Mouse (Mus musculus) mouse trophoblast stem cell (cell line): ENCODE results near the gene Vsig10.
"Not testable (repeated sequence)": the region's sequence is repeated elsewhere in the genome, so short reads cannot be mapped to it uniquely, and the experiment has no call there.

Source experiments
- in situ Hi-C, 2 experiments: fragments of 300-500 bp; cut with MseI, MboI; formaldehyde crosslinking; loops; 2 replicates in 1 of 2; 3 replicates in 1 of 2; pipeline ENCODE4 v1.15.1; 2025

Vsig10 gene

GRCm38 (mm10) chr5:117302899-117303298, 16.0 kb upstream of the Vsig10 start:
- in situ Hi-C loops: loop anchor here in 1 of 2 experiments (10.0 kb wide), 2 partner anchors 188 to 192 kb away; partner anchors contain the start of gene Suds3

GRCm38 (mm10) chr5:117303691-117304579, 14.9 kb upstream of the Vsig10 start:
- in situ Hi-C loops: loop anchor here in 1 of 2 experiments (10.0 kb wide), 2 partner anchors 189 to 191 kb away; partner anchors contain the start of gene Suds3

- in situ Hi-C loops: loop anchor here in 1 of 2 experiments (5.0 to 10.0 kb wide), 3 partner anchors 102 to 190 kb away; partner anchors contain the start of gene Suds3
These were observed 13.9 kb upstream of the Vsig10 start for GRCm38 (mm10) chr5:117304947-117305346.

GRCm38 (mm10) chr5:117305754-117306153, 13.1 kb upstream of the Vsig10 start:
- in situ Hi-C loops: loop anchor here in 1 of 2 experiments (5.0 to 10.0 kb wide), 3 partner anchors 102 to 191 kb away; partner anchors contain the start of gene Suds3

- in situ Hi-C loops: loop anchor here in 1 of 2 experiments (5.0 to 10.0 kb wide), 3 partner anchors 100 to 192 kb away; partner anchors contain the start of gene Suds3
These were observed 12.1 kb upstream of the Vsig10 start for GRCm38 (mm10) chr5:117306826-117307225.

- in situ Hi-C loops: loop anchor here in 1 of 2 experiments (5.0 to 10.0 kb wide), 3 partner anchors 100 to 193 kb away; partner anchors contain the start of gene Suds3
These were observed 11.2 kb upstream of the Vsig10 start for GRCm38 (mm10) chr5:117307699-117308098.

GRCm38 (mm10) chr5:117313420-117313819, 5.5 kb upstream of the Vsig10 start:
- in situ Hi-C loops: loop anchor here (5.0 kb wide), 1 partner anchor 1016 kb away; no protein-coding TSS in a partner anchor

- in situ Hi-C loops: loop anchor here (5.0 kb wide), 1 partner anchor 1017 kb away; no protein-coding TSS in a partner anchor
These were observed 5.0 kb upstream of the Vsig10 start for GRCm38 (mm10) chr5:117313909-117314308.

- in situ Hi-C loops: loop anchor here (5.0 kb wide), 1 partner anchor 1018 kb away; no protein-coding TSS in a partner anchor
These were observed 4.1 kb upstream of the Vsig10 start for GRCm38 (mm10) chr5:117314587-117315428.

- in situ Hi-C loops: no loop called here
These were observed 4.9 kb downstream of the Vsig10 start for GRCm38 (mm10) chr5:117323751-117324150.

GRCm38 (mm10) chr5:117326408-117326807, 7.5 kb downstream of the Vsig10 start:
- in situ Hi-C loops: no loop called here

GRCm38 (mm10) chr5:117330457-117330856, 11.6 kb downstream of the Vsig10 start:
- in situ Hi-C loops: no loop called here

GRCm38 (mm10) chr5:117337999-117338398, 19.1 kb downstream of the Vsig10 start:
- in situ Hi-C loops: no loop called here

GRCm38 (mm10) chr5:117338503-117338902, 19.6 kb downstream of the Vsig10 start:
- in situ Hi-C loops: no loop called here

- in situ Hi-C loops: no loop called here
These were observed 21.2 kb downstream of the Vsig10 start for GRCm38 (mm10) chr5:117340081-117340480.

GRCm38 (mm10) chr5:117341896-117342295, 23.0 kb downstream of the Vsig10 start:
- in situ Hi-C loops: no loop called here

GRCm38 (mm10) chr5:117344496-117344895, 25.6 kb downstream of the Vsig10 start:
- in situ Hi-C loops: not testable (repeated sequence)

- in situ Hi-C loops: no loop called here
These were observed 26.6 kb downstream of the Vsig10 start for GRCm38 (mm10) chr5:117345432-117345976.

GRCm38 (mm10) chr5:117346281-117346680, 27.4 kb downstream of the Vsig10 start:
- in situ Hi-C loops: no loop called here

- in situ Hi-C loops: no loop called here
These were observed 28.1 kb downstream of the Vsig10 start for GRCm38 (mm10) chr5:117347011-117347410.

GRCm38 (mm10) chr5:117347838-117348237, 29.0 kb downstream of the Vsig10 start:
- in situ Hi-C loops: no loop called here
